ENCODE assay signal across 24 mouse cellular contexts in genomic region chr6:142977221-142977620, GRCm38 (mm10). TPM values are rescaled to one million over a fixed set of nuclear protein-coding genes. Genes with fewer than 3 reads are reported as not detected.
DNase-seq lines count a peak whose midpoint lies in the region; ATAC-seq and TF ChIP-seq lines count a peak whose summit lies in the region.
"Had no signal": no experiment of that assay in that cellular context is flagged by ENCODE, and none has a peak within 500 bp of the region (broad histone marks: within the 10 kb centered on the region; RNA-seq: fewer than 3 reads in every experiment).

No protein-coding gene starts in this region.

- H3K4me2 ChIP-seq in heart, embryonic 11.5 days, result no peak overlapping the region
- H3K4me2 ChIP-seq in lung, embryonic 14.5 days, result no peak overlapping the region
- H3K4me2 ChIP-seq: embryonic facial prominence, embryonic 13.5 days; heart, embryonic 13.5 days; hindbrain, embryonic 13.5 days; intestine, embryonic 15.5 days; kidney, embryonic 15.5 days; limb, embryonic 15.5 days had no signal

- WGBS in heart, embryonic 10.5 days, result 47% methylated on average over 1 of the region's 1 CpGs
- WGBS in heart, embryonic 11.5 days (ENCODE audit: insufficient replicate concordance), result 50% methylated on average over 1 of the region's 1 CpGs
- 46% methylated on average over 1 of the region's 1 CpGs for WGBS in lung, embryonic 14.5 days
- 55% methylated on average over 1 of the region's 1 CpGs for WGBS in forebrain, embryonic 10.5 days

- peak; percentile 19 for DNase-seq in heart, embryonic 10.5 days (ENCODE audit: low spot score)
- DNase-seq in lung, embryonic 14.5 days, result no peak
- DNase-seq in lung, postnatal 25 days (ENCODE audit: low spot score), result no peak
- DNase-seq in ES-CJ7 (ENCODE audit: low read depth, low spot score), result peak; percentile 64
- peak; percentile 41 for DNase-seq in induced T-regulatory cell, adult 2 months (ENCODE audit: low read depth)
- no peak for DNase-seq in forebrain, embryonic 10.5 days (ENCODE audit: extremely low spot score, low spot score)
- no peak for DNase-seq in thymus, postnatal 25 days
- DNase-seq: adrenal gland, postnatal 14 days; cerebellum, adult 11 months; cerebellum, postnatal 14 days; layer of hippocampus, postnatal 36 days; lung, postnatal 10 days; retina, postnatal 1 day; thymus, adult 2 months had no signal

- H3K4me3 ChIP-seq in heart, embryonic 10.5 days, result no peak overlapping the region
- no peak overlapping the region for H3K4me3 ChIP-seq in heart, embryonic 11.5 days (ENCODE audit: low read depth, low read length)
- no peak overlapping the region for H3K4me3 ChIP-seq in lung, embryonic 14.5 days (ENCODE audit: low read depth, low read length)
- no peak overlapping the region for H3K4me3 ChIP-seq in forebrain, embryonic 10.5 days
- H3K4me3 ChIP-seq: embryonic facial prominence, embryonic 13.5 days; heart, embryonic 13.5 days; hindbrain, embryonic 13.5 days; intestine, embryonic 15.5 days; kidney, embryonic 15.5 days; limb, embryonic 15.5 days; megakaryocyte, embryonic 14.5 days had no signal

- no peaks in the 10 kb centered on the region for H3K27me3 ChIP-seq in heart, embryonic 10.5 days (ENCODE audit: insufficient read depth, poor library complexity, severe bottlenecking)
- H3K27me3 ChIP-seq in heart, embryonic 11.5 days (ENCODE audit: control insufficient read depth, insufficient read depth, low read length), result no peaks in the 10 kb centered on the region
- H3K27me3 ChIP-seq in lung, embryonic 14.5 days (ENCODE audit: insufficient read depth, low read length), result no peaks in the 10 kb centered on the region
- H3K27me3 ChIP-seq in forebrain, embryonic 10.5 days (ENCODE audit: poor library complexity, severe bottlenecking), result no peaks in the 10 kb centered on the region
- H3K27me3 ChIP-seq: CH12.LX; embryonic facial prominence, embryonic 13.5 days; heart, embryonic 13.5 days; hindbrain, embryonic 13.5 days; intestine, embryonic 15.5 days; kidney, embryonic 15.5 days; limb, embryonic 15.5 days had no signal

- peaks cover 17% of the 10 kb centered on the region for H3K4me1 ChIP-seq in heart, embryonic 10.5 days
- H3K4me1 ChIP-seq in heart, embryonic 11.5 days (ENCODE audit: control insufficient read depth, insufficient read depth, low read length), result peaks cover 10% of the 10 kb centered on the region; the same call in 1 of the 2 replicates
- H3K4me1 ChIP-seq in lung, embryonic 14.5 days (ENCODE audit: insufficient read depth), result peaks cover 7% of the 10 kb centered on the region; the same call in 1 of the 2 replicates
- peaks cover 10% of the 10 kb centered on the region for H3K4me1 ChIP-seq in forebrain, embryonic 10.5 days
- H3K4me1 ChIP-seq: limb, embryonic 15.5 days had no signal

- no peak overlapping the region for H3K9ac ChIP-seq in heart, embryonic 11.5 days (ENCODE audit: low read depth, low read length)
- H3K9ac ChIP-seq in lung, embryonic 14.5 days, result no peak overlapping the region
- H3K9ac ChIP-seq: embryonic facial prominence, embryonic 13.5 days; heart, embryonic 13.5 days; hindbrain, embryonic 13.5 days; intestine, embryonic 15.5 days; kidney, embryonic 15.5 days; limb, embryonic 15.5 days had no signal

- 0 out of 2 replicates have a peak, but pooled peaks have one; percentile 7 for TF ChIP-seq CTCF in lung, embryonic 14.5 days (IDR thresholded peaks at IDR 0.05; ENCODE audit: low read depth)

- H3K9me3 ChIP-seq in heart, embryonic 10.5 days, result no peaks in the 10 kb centered on the region
- H3K9me3 ChIP-seq in heart, embryonic 11.5 days (replicated peaks; ENCODE audit: control insufficient read depth, low read length), result no peaks in the 10 kb centered on the region
- no peaks in the 10 kb centered on the region for H3K9me3 ChIP-seq in lung, embryonic 14.5 days (ENCODE audit: low read depth, low read length)
- H3K9me3 ChIP-seq in forebrain, embryonic 10.5 days, result no peaks in the 10 kb centered on the region; the same call in 1 of the 2 replicates
- H3K9me3 ChIP-seq: embryonic facial prominence, embryonic 13.5 days; heart, embryonic 13.5 days; hindbrain, embryonic 13.5 days; intestine, embryonic 15.5 days; kidney, embryonic 15.5 days; limb, embryonic 15.5 days had no signal

- no peaks in the 10 kb centered on the region for H3K36me3 ChIP-seq in heart, embryonic 10.5 days
- no peaks in the 10 kb centered on the region for H3K36me3 ChIP-seq in heart, embryonic 11.5 days (ENCODE audit: control insufficient read depth, insufficient read depth, low read length)
- H3K36me3 ChIP-seq in lung, embryonic 14.5 days (ENCODE audit: insufficient read depth), result no peaks in the 10 kb centered on the region
- no peaks in the 10 kb centered on the region for H3K36me3 ChIP-seq in forebrain, embryonic 10.5 days (replicated peaks)
- H3K36me3 ChIP-seq: embryonic facial prominence, embryonic 13.5 days; heart, embryonic 13.5 days; hindbrain, embryonic 13.5 days; intestine, embryonic 15.5 days; kidney, embryonic 15.5 days; limb, embryonic 15.5 days had no signal

- no peak for ATAC-seq in heart, embryonic 11.5 days (replicated peaks; ENCODE audit: insufficient number of reproducible peaks, low FRiP score, low TSS enrichment)
- no peak for ATAC-seq in lung, embryonic 14.5 days (ENCODE audit: insufficient read depth)
- ATAC-seq: forebrain, embryonic 16.5 days; intestine, embryonic 15.5 days had no signal

- H3K27ac ChIP-seq in heart, embryonic 10.5 days, result no peak overlapping the region
- no peak overlapping the region for H3K27ac ChIP-seq in heart, embryonic 11.5 days (ENCODE audit: low read depth, low read length)
- H3K27ac ChIP-seq in lung, embryonic 14.5 days (ENCODE audit: low read depth), result no peak overlapping the region
- no peak overlapping the region for H3K27ac ChIP-seq in forebrain, embryonic 10.5 days
- H3K27ac ChIP-seq: embryonic facial prominence, embryonic 13.5 days; heart, embryonic 13.5 days; hindbrain, embryonic 13.5 days; intestine, embryonic 15.5 days; kidney, embryonic 15.5 days; limb, embryonic 15.5 days had no signal

RNA-seq across cellular contexts. Expression of gene St8sia1, which starts 13.0 kb away (rescaled TPM):
- polyA plus RNA-seq in heart, embryonic 10.5 days (2016; fragmentation: Nextera tagmentation; extraction: Ambion mirVana), result 3.1 and 3.4 TPM in 2 replicates
- 3.6 and 5.2 TPM in 2 replicates for polyA plus RNA-seq in heart, embryonic 11.5 days (2014; fragmentation: Nextera tagmentation; extraction: Ambion mirVana)
- 0.07 and 0.39 TPM in 2 replicates for polyA plus RNA-seq in lung, embryonic 14.5 days (2014; fragmentation: Nextera tagmentation; extraction: Ambion mirVana)
- polyA plus RNA-seq in forebrain, embryonic 10.5 days (2016; fragmentation: Nextera tagmentation; extraction: Ambion mirVana), result 2.3 and 2.6 TPM in 2 replicates

Comparison
In these comparisons a context has a peak if more than half of its experiments do, and no peak if none do; other contexts are left out.
1. DNase-seq: peak in heart, embryonic 10.5 days (single experiment), ES-CJ7 (single experiment) and induced T-regulatory cell, adult 2 months (single experiment); none in lung, embryonic 14.5 days (single experiment), lung, postnatal 25 days (single experiment), forebrain, embryonic 10.5 days (single experiment) and thymus, postnatal 25 days (single experiment).